Mouse (Mus musculus) adrenal gland, postnatal 4 days (tissue): ENCODE data around the gene Slit1. TPM values are rescaled to one million over a fixed set of nuclear protein-coding genes. Genes with fewer than 3 reads are reported as not detected.

Source experiments
- DNase-seq, 2 experiments: peaks; one replicate each; pipeline ENCODE4 v3.0.0; 2021 to 2022; ENCODE audit warnings: low spot score in 2 of 2, mixed read lengths in 2 of 2
- total RNA-seq, 2 experiments: library from RNA; stranded (reverse); gene quantifications; 2 replicates each; pipeline ENCODE4 v1.2.3; 2021

Slit1 gene
- total RNA-seq, 2 experiments from 2014 or later, result 7.1 to 8.3 TPM

DNA sequence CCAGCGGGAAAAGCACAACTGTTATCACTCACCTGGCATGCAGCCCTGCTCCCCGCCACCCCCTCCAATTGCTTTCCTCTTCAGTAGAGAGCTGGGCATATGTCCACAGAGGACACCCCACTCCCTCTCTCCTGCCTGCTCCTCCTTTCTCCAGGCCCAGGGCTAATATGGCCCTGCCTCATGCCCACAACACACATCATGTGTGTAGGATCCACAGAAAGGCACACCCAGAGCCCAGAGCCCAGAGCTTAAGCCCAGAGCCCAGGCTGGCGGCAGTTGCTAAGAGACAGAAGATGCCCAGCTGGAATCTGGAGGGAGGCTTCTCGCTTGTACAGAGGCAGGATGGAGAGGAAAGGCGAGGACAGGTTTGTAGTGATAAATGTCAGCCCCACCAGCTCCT lies 49.7 kb downstream of the Slit1 start:
- no peak for DNase-seq

DNA sequence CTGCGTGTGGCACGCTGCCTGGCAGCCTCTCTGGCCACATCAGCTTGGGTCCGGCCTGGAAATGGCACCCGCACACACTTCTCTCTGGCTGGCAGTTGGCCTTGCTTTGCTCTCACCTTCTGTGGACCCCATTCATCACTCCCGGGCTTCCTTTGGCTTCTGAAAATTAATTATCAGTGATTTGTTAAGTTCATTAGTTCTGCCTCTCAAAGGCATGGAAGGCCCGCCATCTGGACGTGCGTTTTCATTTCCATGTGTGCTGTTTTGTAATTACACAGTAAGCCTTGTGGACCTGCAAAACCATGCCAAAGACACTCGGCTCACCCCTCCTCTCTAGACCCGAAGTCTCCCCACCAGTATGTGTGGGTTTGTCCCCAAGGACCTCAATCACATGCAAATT lies 53.4 kb downstream of the Slit1 start:
- no peak for DNase-seq

DNA sequence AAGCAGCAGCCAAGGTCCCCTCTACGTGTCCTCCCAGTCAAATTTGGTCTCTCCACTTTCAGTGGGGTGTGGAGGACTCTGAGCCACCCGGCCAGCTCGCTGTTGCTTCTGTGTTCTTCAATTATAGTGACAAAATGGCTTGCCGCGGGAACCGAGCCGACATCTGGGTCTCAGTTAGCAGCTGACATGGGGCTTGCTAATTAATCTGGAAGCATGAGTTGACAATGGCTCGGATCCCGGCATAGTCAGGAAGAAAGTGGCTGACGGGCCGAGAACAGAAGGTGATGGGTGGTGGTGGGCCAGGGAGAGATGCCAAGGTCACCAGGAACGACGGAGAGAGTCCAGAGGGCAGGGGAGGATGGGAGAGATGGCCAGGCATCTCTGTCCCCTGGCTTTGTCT lies 55.2 kb downstream of the Slit1 start:
- DNase-seq, result no peak

DNA sequence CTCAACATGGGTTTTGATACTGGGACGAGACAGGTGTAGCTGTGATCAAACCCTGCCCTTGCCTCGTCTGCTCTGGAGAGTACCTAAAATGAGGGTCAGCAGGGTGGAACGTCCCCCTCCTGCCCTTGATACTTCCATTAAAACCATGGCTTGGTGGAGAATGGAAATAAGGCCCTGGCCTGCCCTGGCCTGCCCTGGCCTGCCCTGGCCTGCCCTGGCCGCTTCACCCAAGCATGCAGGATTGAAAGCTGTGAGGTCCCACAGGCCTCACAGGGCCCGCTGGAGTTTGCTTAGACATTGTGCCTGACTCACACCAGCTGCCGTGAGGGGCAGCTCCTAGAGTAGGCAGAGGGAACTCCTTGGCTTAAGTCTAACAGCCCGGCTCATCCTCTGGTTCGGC lies 55.6 kb downstream of the Slit1 start:
- DNase-seq, result no peak

GRCm38 (mm10) chr19:41686194-41686593 lies 57.3 kb downstream of the Slit1 start:
- no peak for DNase-seq

DNA sequence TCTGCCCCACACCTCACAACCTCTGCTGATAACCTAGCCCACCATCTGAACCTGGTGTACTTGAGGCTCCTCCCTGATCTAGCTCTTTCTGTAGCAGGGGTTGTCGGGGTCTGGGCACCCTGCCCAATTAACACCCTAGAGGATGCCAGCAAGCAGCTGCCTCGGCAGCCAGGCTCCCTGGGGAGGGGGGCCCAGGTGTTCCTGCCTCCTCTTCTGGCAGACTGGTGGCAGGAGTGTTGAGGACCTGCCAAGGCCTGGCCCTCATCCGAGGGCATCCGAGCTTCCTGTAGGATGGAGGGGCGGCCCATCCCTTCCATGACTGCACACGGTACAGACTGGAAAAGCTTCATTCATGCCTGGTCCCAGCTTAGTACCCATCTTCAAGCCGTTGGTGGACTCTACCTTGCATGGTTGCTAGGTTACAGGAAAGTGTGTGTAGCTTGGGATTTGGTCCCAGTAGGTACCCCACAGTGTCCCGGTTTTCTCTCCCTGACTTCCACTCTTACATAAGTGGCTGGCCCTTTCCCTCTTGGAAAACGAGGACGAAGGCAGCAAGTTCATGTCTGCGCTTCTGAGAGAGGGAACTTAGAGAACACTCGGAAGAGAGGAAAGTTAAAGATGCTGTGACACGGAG lies 57.9 kb downstream of the Slit1 start:
- no peak for DNase-seq

- no peak for DNase-seq
Observed at GRCm38 (mm10) chr19:41684874-41685273, 58.6 kb downstream of the Slit1 start.

DNA sequence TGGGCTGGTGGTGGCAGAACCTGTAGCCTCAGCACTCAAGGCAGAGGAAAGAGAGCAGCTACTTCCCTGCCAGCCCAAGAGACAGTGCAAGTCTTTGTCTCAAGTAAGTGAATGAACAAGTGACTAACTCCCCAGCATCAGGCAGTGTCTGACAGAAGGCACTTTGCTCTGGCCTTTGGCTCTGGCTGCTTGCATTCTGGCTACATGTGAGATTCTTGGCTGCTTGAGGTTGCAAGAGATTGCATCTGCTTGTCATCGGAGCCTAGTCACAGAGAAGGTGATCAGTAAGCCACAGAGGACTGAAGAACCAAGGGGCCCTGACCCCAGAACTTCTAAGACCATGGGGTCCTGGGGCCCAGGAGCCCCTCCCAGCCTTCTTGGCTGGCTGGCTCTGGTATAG lies 59.5 kb downstream of the Slit1 start:
- DNase-seq, result no peak

DNA sequence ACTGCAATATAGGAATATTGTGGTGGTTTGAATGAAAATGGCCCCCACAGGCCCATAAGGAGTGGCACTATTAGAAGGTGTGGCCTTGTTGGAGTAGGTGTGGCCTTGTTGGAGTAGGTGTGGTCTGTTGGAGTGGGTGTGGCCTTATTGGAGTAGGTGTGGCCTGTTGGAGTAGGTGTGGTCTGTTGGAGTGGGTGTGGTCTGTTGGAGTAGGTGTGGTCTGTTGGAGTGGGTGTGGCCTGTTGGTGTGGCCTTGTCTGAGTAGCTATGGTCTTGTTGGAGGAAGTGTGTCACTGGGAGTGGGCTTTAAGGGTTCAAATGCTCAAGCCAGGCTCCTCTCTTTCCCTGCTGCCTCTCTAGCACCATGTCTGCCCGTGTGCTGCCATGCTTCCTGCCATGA lies 63.2 kb downstream of the Slit1 start:
- DNase-seq, result no peak

DNA sequence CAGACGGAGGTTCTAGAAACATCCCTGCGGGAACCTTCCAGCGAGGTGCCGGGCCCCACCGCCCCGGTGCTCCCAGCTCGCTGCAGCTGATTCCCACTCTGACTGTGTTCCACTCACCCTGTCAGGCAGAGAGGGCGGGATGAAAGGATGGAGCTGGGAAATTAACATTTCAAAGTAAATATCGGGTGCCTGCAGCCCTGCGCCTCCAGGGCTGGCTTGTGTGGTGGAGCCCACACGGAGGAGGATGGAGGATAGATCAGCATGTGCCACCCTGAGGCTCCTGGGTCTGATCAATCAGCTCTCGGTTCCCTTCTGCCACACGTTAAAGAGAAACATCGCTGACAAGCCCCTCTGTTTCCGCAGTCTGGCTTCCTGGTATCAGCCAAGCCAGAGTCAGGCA lies 64.4 kb downstream of the Slit1 start:
- DNase-seq, result no peak

DNA sequence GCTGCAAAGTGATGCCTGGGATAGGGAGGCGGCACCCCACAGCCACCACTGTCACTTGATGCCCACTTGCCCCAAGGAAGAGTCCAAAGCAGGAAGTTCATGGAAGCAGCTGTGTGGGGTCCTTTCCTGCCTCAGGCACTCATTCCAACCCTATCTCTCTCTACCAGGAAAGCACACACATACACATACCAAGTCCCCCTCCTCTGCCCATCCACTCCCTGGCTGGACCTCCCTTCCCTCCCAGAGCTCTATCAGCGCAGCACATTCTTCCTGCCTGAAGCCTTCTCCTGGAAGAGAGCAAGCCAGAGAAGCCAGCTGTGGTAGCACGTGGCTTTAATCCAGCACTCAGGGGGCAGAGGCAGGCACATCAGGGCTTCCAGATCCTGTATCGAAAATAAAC lies 65.9 kb downstream of the Slit1 start:
- DNase-seq, result no peak

GRCm38 (mm10) chr19:41675583-41675982 lies 67.9 kb downstream of the Slit1 start:
- DNase-seq, result no peak

- no peak for DNase-seq
Observed at GRCm38 (mm10) chr19:41674366-41674765, 69.1 kb downstream of the Slit1 start.

DNA sequence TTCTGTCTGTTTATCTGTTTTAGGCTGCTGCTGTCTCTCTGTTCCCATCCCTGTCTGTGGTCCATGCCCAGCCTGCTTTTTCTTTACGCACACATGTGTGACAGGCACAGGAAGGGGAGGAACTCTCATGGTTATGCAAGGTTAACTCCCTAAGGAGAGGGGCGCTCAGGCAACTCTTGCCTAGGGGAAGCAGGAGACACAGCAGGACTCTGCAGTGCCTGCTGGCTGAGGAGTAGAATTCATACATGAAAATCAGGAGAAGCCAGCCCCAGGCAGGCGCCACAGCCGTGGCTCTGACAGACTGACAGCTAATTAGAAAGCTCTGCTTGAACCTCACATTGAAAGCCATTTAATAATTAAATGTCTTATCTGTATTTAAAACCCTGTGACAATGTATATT lies 70.6 kb downstream of the Slit1 start:
- no peak for DNase-seq

DNA sequence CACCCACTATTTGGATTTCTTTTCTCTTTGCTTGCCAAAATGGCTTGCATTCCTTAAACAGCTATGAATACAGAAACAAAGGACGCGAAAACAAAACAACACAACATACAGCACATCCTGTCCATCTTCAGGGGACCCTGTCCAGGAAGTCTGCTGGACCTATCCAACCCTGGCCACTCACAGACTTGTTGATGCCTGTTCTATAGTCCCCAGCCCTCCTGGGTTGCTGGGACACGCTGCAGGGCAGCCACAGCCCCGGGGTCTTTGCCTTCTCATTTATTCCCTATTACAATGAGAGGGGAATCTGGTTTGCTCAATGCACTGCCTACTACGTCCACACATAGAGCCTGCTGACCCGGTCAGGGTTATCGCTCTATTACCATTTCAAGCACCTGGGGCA lies 72.5 kb downstream of the Slit1 start:
- DNase-seq, result no peak

GRCm38 (mm10) chr19:41670473-41670872 lies 73.0 kb downstream of the Slit1 start:
- no peak for DNase-seq

- no peak for DNase-seq
Observed at GRCm38 (mm10) chr19:41669747-41670342, 73.6 kb downstream of the Slit1 start.

DNA sequence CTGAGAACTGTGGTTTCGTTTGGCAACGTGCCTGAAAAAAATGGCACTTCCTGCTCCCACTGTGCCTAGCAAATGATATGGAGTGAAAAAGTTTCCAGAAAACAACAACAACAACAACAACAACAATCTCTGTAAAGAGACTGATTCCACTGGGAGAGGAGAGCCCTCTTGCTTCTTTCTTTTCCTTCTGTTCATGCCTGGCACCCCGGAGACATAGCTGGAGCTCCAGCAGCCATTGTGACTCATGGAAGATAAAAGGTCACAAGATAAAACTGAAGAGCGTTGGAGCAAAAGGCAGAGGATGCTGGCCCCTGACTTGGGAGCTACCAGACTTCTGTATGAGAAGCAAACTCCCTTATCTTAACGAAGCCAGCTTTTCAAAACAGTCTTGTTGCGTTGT lies 75.9 kb downstream of the Slit1 start:
- DNase-seq, result no peak

DNA sequence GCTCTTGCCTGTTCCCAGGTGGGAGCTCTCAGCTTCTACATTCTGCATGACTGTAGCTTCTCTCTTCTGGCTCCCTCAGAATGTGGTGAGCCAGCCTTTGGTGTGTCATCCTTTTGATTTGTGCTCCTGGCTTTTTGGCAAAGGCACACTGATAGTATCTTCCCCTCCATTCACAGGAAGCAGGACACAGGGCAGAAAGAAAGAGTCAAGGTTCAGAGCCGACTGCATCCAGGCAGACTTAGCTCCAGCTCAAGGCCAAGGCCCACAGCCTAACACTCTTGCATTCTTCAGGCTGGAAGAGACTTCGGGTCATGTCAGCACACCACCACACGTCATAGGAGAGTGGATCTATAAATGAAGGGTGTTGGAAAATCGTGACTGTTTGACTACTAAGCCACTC lies 77.5 kb downstream of the Slit1 start:
- no peak for DNase-seq

DNA sequence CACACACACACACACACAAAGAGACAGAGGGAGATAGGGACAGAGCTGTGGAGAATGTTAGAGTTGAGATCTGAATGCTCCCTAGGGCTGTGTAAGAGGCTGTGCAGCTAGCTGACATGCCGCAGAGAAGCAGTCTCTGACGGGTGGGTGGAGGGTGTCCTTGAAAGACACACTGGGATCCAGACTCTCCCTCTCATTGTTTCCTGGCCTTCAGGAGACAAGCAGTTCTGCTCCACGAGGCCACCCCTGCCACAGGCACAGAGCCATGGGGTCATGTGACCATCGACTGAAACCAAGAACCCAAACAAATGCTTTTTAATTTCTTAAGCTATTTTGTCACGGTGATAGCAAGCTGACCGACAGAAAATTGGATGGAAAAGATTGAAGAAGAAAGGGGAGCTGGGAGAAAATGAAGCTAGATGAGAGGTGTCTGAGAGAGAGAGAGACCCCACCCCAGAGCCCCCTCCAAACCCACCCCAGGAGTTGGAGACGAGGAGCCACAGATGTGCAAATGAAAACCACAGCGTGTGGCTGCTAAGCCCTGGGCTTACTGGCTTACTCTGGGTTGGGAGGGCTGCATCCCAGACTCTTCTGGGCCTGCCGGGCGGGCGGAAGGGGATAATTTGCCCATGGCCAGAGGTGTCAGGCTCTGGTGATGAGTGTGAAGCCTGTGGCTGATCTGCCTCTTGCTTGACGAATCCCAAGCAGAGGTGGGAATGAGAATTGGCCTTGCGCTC lies 79.8 kb downstream of the Slit1 start:
- DNase-seq, result peak in 1 of 2 experiments; percentile 13

GRCm38 (mm10) chr19:41661466-41661865 lies 82.0 kb downstream of the Slit1 start:
- no peak for DNase-seq

GRCm38 (mm10) chr19:41660999-41661374 lies 82.5 kb downstream of the Slit1 start:
- no peak for DNase-seq
